Mouse (Mus musculus) kidney, adult 2 months (tissue): ENCODE data around the gene Pamr1. TPM values are rescaled to one million over a fixed set of nuclear protein-coding genes. Genes with fewer than 3 reads are reported as not detected.

Experiments used
- DNase-seq: peaks from one replicate; pipeline ENCODE4 v3.0.0; 2021
- H3K27ac ChIP-seq: fragments of 200-500 bp; 2 replicates; pipeline ENCODE4 v1.5.1; 2012; ENCODE audit warnings: low read depth, low read length, control low read depth, inconsistent platforms; ENCODE audit not compliant: insufficient read depth
- H3K27me3 ChIP-seq: fragments of 200-500 bp; replicated peaks from 2 replicates; pipeline ENCODE4 v1.6.1; 2012; ENCODE audit warnings: mild to moderate bottlenecking, moderate library complexity, low read length, inconsistent platforms; ENCODE audit not compliant: control insufficient read depth, insufficient read depth
- H3K36me3 ChIP-seq: fragments of 200-500 bp; 2 replicates; pipeline ENCODE4 v1.6.1; 2012; ENCODE audit warnings: mild to moderate bottlenecking, moderate library complexity, low read length, inconsistent platforms; ENCODE audit not compliant: control insufficient read depth, insufficient read depth
- H3K4me1 ChIP-seq: fragments of 200-500 bp; 2 replicates; pipeline ENCODE4 v1.6.1; 2011; ENCODE audit warnings: low read length; ENCODE audit not compliant: control insufficient read depth, insufficient read depth
- H3K4me3 ChIP-seq: fragments of 200-500 bp; 2 replicates; pipeline ENCODE4 v1.5.1; 2011; ENCODE audit warnings: mild to moderate bottlenecking, low read depth, low read length, control low read depth; ENCODE audit not compliant: insufficient read depth
- CTCF ChIP-seq: fragments of 200-500 bp; conservative IDR thresholded peaks from 2 replicates; pipeline ENCODE4 v1.5.1; 2011; ENCODE audit warnings: low read depth, mild to moderate bottlenecking, control low read depth, low read length, moderate library complexity, mixed read lengths; ENCODE audit not compliant: insufficient read depth, insufficient read length
- POLR2A ChIP-seq: fragments of 200-500 bp; IDR thresholded peaks from one replicate; pipeline ENCODE4 v1.6.1; 2011; ENCODE audit warnings: low read depth, low read length, control low read depth
- WGBS: fragments of 180-500 bp; shearing (Covaris S2); methylation state at CpG from one replicate; pipeline ENCODE4 v1.1.7; 2018; 5-methylcytosine and 5-hydroxymethylcytosine counted together
- polyA plus RNA-seq: library from polyadenylated mRNA; depleted of rRNA; stranded (reverse); fragments of >200 nt; gene quantifications from 2 replicates; pipeline ENCODE4 v1.2.3, GENCODE M21; 2012

Gene Pamr1
- polyA plus RNA-seq, 1 experiment, result 6.1 TPM

- H3K27me3 ChIP-seq, result no peaks in the 10 kb centered on the region; the same call in 1 of the 2 replicates
- H3K4me1 ChIP-seq, result no peaks in the 10 kb centered on the region
- no peak for DNase-seq
- no peak overlapping the region for H3K27ac ChIP-seq
- 3% methylated on average over 10 of the region's 10 CpGs for WGBS
- no peak overlapping the region for H3K4me3 ChIP-seq
- H3K36me3 ChIP-seq, result no peaks in the 10 kb centered on the region
- no peak for TF ChIP-seq POLR2A
- no peak for TF ChIP-seq CTCF
These were observed 109.7 kb downstream of the Pamr1 start for GRCm38 (mm10) chr2:102659521-102659830.

DNA sequence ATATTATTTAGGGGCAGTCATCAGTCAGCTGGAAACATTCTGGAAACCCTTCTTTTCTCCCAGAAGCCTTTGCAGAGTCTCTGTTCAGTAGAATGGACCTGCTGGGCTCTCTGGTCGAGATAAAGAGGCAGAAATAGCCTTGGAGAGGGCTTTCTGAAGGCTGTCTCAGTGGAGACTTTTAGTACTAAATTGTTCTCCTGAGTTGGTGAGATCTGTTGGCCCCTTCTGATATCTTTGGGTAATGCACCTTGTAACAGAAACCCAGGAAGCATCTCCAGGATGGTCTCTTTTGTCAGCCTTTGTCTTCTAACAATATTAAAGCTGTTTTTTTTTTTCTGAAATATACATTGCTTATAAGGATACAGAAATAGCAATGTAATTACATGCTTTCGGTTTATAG, 111.2 kb downstream of the Pamr1 start:
- H3K36me3 ChIP-seq, result no peaks in the 10 kb centered on the region
- H3K27me3 ChIP-seq, result no peaks in the 10 kb centered on the region; the same call in 1 of the 2 replicates
- DNase-seq, result no peak
- H3K4me1 ChIP-seq, result no peaks in the 10 kb centered on the region
- WGBS, result 66% methylated on average over 2 of the region's 2 CpGs
- TF ChIP-seq CTCF (no peak), POLR2A (no peak)
- H3K4me3 ChIP-seq, result no peak overlapping the region
- H3K27ac ChIP-seq, result no peak overlapping the region

DNA sequence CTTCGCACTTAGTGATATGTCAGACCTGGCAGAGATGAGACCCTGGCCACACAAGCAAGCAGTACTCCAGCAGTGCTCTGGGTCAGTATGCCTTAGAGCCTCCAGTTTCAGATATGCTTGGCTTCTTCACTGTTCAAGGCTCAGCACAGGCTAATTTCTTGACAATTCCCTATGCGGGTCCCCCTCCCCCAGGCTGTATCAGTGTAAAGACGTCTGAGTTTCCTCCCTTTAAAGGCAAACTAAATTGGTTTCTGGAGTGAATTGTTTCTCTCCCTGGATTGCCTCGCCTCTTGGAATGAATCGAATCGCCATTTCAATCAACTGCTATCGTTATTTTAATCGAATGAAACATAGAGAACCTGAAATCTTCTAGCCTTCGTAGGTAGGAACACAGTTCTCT, 113.1 kb downstream of the Pamr1 start:
- WGBS, result 59% methylated on average over 9 of the region's 9 CpGs
- DNase-seq, result no peak
- Histone ChIP-seq H3K4me1 (no peaks in the 10 kb centered on the region), H3K27me3 (no peaks in the 10 kb centered on the region), H3K27ac (no peak overlapping the region), H3K36me3 (no peaks in the 10 kb centered on the region), H3K4me3 (no peak overlapping the region)
- TF ChIP-seq POLR2A (no peak), CTCF (no peak)

GRCm38 (mm10) chr2:102663339-102663738, 113.5 kb downstream of the Pamr1 start:
- H3K36me3 ChIP-seq, result no peaks in the 10 kb centered on the region
- no peak overlapping the region for H3K27ac ChIP-seq
- H3K4me3 ChIP-seq, result no peak overlapping the region
- WGBS, result 28% methylated on average over 6 of the region's 6 CpGs
- no peaks in the 10 kb centered on the region for H3K27me3 ChIP-seq
- no peak for TF ChIP-seq CTCF
- no peak for TF ChIP-seq POLR2A
- H3K4me1 ChIP-seq, result no peaks in the 10 kb centered on the region
- DNase-seq, result no peak

GRCm38 (mm10) chr2:102663865-102664264, 114.1 kb downstream of the Pamr1 start:
- Histone ChIP-seq H3K4me3 (no peak overlapping the region), H3K36me3 (no peaks in the 10 kb centered on the region), H3K27ac (no peak overlapping the region), H3K27me3 (no peaks in the 10 kb centered on the region), H3K4me1 (no peaks in the 10 kb centered on the region)
- TF ChIP-seq POLR2A (no peak), CTCF (no peak)
- 71% methylated on average over 3 of the region's 3 CpGs for WGBS
- DNase-seq, result no peak

- no peak overlapping the region for H3K4me3 ChIP-seq
- TF ChIP-seq POLR2A (no peak), CTCF (no peak)
- H3K27me3 ChIP-seq, result no peaks in the 10 kb centered on the region; the same call in 1 of the 2 replicates
- DNase-seq, result no peak
- no peaks in the 10 kb centered on the region for H3K36me3 ChIP-seq
- 79% methylated on average over 6 of the region's 6 CpGs for WGBS
- H3K27ac ChIP-seq, result no peak overlapping the region
- no peaks in the 10 kb centered on the region for H3K4me1 ChIP-seq
These were observed 118.2 kb downstream of the Pamr1 start for GRCm38 (mm10) chr2:102667981-102668380.

GRCm38 (mm10) chr2:102669580-102669979, 119.8 kb downstream of the Pamr1 start:
- H3K27ac ChIP-seq, result no peak overlapping the region
- DNase-seq, result no peak
- H3K36me3 ChIP-seq, result no peaks in the 10 kb centered on the region
- H3K27me3 ChIP-seq, result no peaks in the 10 kb centered on the region; the same call in 1 of the 2 replicates
- 29% methylated on average over 6 of the region's 6 CpGs for WGBS
- no peak overlapping the region for H3K4me3 ChIP-seq
- no peaks in the 10 kb centered on the region for H3K4me1 ChIP-seq
- TF ChIP-seq POLR2A, result no peak

GRCm38 (mm10) chr2:102674582-102674981, 124.8 kb downstream of the Pamr1 start:
- WGBS, result 49% methylated on average over 2 of the region's 2 CpGs

More at GRCm38 (mm10) chr2:102674582-102674981, 124.8 kb downstream of the Pamr1 start:
- Histone ChIP-seq H3K4me1 (no peaks in the 10 kb centered on the region), H3K4me3 (no peak overlapping the region), H3K36me3 (no peaks in the 10 kb centered on the region), H3K27ac (no peak overlapping the region), H3K27me3 (no peaks in the 10 kb centered on the region; the same call in 1 of the 2 replicates)
- no peak for DNase-seq
- no peak for TF ChIP-seq CTCF
- no peak for TF ChIP-seq POLR2A
